Mouse (Mus musculus) brown adipose tissue, adult 24 weeks (tissue): Measurements from ENCODE around the gene B4galnt2. TPM values are rescaled to one million over a fixed set of nuclear protein-coding genes. Genes with fewer than 3 reads are reported as not detected.
"Not testable (repeated sequence)": the region's sequence is repeated elsewhere in the genome, so short reads cannot be mapped to it uniquely, and the experiment has no call there.

Source experiments
- H3K27ac ChIP-seq: fragments of 200-500 bp; replicated peaks from 2 replicates; pipeline ENCODE4 v1.5.1; 2012; ENCODE audit warnings: low read depth, mild to moderate bottlenecking, low read length
- H3K4me1 ChIP-seq: fragments of 200-500 bp; 2 replicates; pipeline ENCODE4 v1.6.1; 2012; ENCODE audit warnings: low read length, mixed read lengths; ENCODE audit not compliant: control insufficient read depth, insufficient read depth, insufficient read length
- H3K4me3 ChIP-seq: fragments of 200-500 bp; 2 replicates; pipeline ENCODE4 v1.5.1; 2012; ENCODE audit warnings: low read depth, mild to moderate bottlenecking, low read length, moderate library complexity; ENCODE audit not compliant: insufficient read depth
- polyA plus RNA-seq: library from polyadenylated mRNA; stranded (reverse); fragments of >200 nt; gene quantifications from 2 replicates; pipeline ENCODE4 v1.2.4, GENCODE M21; 2012; ENCODE audit not compliant: missing spikeins, insufficient read depth, insufficient read length

Gene B4galnt2
- not detected in 2 replicates for polyA plus RNA-seq

- Histone ChIP-seq H3K27ac (no peak within 1 kb of the TSS), H3K4me1 (peaks cover 4% of the 10 kb centered on the region; the same call in 1 of the 2 replicates), H3K4me3 (no peak within 1 kb of the TSS)
Observed at GRCm38 (mm10) chr11:95914571-95914991, at the start of gene B4galnt2. B4galnt2 (minus strand) TSS chr11:95914891.

GRCm38 (mm10) chr11:95963304-95963703 is 48.6 kb upstream of the B4galnt2 start:
- Histone ChIP-seq H3K4me1 (no peaks in the 10 kb centered on the region), H3K27ac (no peak overlapping the region), H3K4me3 (no peak overlapping the region)

GRCm38 (mm10) chr11:95959152-95959551 is 44.5 kb upstream of the B4galnt2 start:
- Histone ChIP-seq H3K4me3 (no peak overlapping the region), H3K27ac (no peak overlapping the region), H3K4me1 (no peaks in the 10 kb centered on the region)

- Histone ChIP-seq H3K4me1 (no peaks in the 10 kb centered on the region), H3K27ac (no peak overlapping the region), H3K4me3 (no peak overlapping the region)
Observed at GRCm38 (mm10) chr11:95958251-95958650, 43.6 kb upstream of the B4galnt2 start.

GRCm38 (mm10) chr11:95957407-95957806 is 42.7 kb upstream of the B4galnt2 start:
- H3K27ac ChIP-seq, result no peak overlapping the region
- H3K4me3 ChIP-seq, result no peak overlapping the region
- H3K4me1 ChIP-seq, result no peaks in the 10 kb centered on the region

- no peak overlapping the region for H3K4me3 ChIP-seq
- H3K27ac ChIP-seq, result no peak overlapping the region
- H3K4me1 ChIP-seq, result no peaks in the 10 kb centered on the region
Observed at GRCm38 (mm10) chr11:95953313-95953712, 38.6 kb upstream of the B4galnt2 start.

- no peak overlapping the region for H3K27ac ChIP-seq
- no peak overlapping the region for H3K4me3 ChIP-seq
- H3K4me1 ChIP-seq, result no peaks in the 10 kb centered on the region
Observed at GRCm38 (mm10) chr11:95945838-95946472, 31.3 kb upstream of the B4galnt2 start.

GRCm38 (mm10) chr11:95939828-95940507 is 25.3 kb upstream of the B4galnt2 start:
- Histone ChIP-seq H3K4me3 (no peak overlapping the region), H3K27ac (no peak overlapping the region), H3K4me1 (no peaks in the 10 kb centered on the region)

GRCm38 (mm10) chr11:95936409-95936808 is 21.7 kb upstream of the B4galnt2 start:
- Histone ChIP-seq H3K4me1 (no peaks in the 10 kb centered on the region), H3K27ac (no peak overlapping the region), H3K4me3 (no peak overlapping the region)

- H3K27ac ChIP-seq, H3K4me3 ChIP-seq, H3K4me1 ChIP-seq: not testable (repeated sequence)
Observed at GRCm38 (mm10) chr11:95932168-95932567, 17.5 kb upstream of the B4galnt2 start.

- Histone ChIP-seq H3K27ac (no peak overlapping the region), H3K4me1 (no peaks in the 10 kb centered on the region), H3K4me3 (no peak overlapping the region)
Observed at GRCm38 (mm10) chr11:95926398-95926797, 11.7 kb upstream of the B4galnt2 start.

GRCm38 (mm10) chr11:95925976-95926375 is 11.3 kb upstream of the B4galnt2 start:
- Histone ChIP-seq H3K27ac (no peak overlapping the region), H3K4me1 (no peaks in the 10 kb centered on the region), H3K4me3 (no peak overlapping the region)

- Histone ChIP-seq H3K4me1 (no peaks in the 10 kb centered on the region), H3K27ac (no peak overlapping the region), H3K4me3 (no peak overlapping the region)
Observed at GRCm38 (mm10) chr11:95924215-95924614, 9.5 kb upstream of the B4galnt2 start.

GRCm38 (mm10) chr11:95923477-95923876 is 8.8 kb upstream of the B4galnt2 start:
- not testable (repeated sequence) for H3K27ac ChIP-seq, H3K4me1 ChIP-seq, H3K4me3 ChIP-seq

GRCm38 (mm10) chr11:95921991-95922621 is 7.4 kb upstream of the B4galnt2 start:
- H3K27ac ChIP-seq, result no peak overlapping the region
- no peaks in the 10 kb centered on the region for H3K4me1 ChIP-seq
- no peak overlapping the region for H3K4me3 ChIP-seq
